Mouse (Mus musculus): ENCODE results near the gene Enox1. TPM values are rescaled to one million over a fixed set of nuclear protein-coding genes. Genes with fewer than 3 reads are reported as not detected.

Enox1 gene
- polyA plus RNA-seq, 1 experiment from 2014 or later: 40.3 TPM

GRCm38 (mm10) chr14:77621473-77622264, 465.1 kb downstream of the Enox1 start:
- Histone ChIP-seq H3K9me3 (replicated peaks) (no peaks in the 10 kb centered on the region), H3K36me3 (ENCODE audit: poor library complexity, severe bottlenecking) (no peaks in the 10 kb centered on the region), H3K27ac (no peak overlapping the region; the same call in 1 of the 2 replicates), H3K27me3 (no peaks in the 10 kb centered on the region), H3K9ac (no peak overlapping the region), H3K4me2 (no peak overlapping the region), H3K4me1 (peaks cover 23% of the 10 kb centered on the region), H3K4me3 (no peak overlapping the region)
- 66% methylated on average over 4 of the region's 4 CpGs for WGBS
- no peak for ATAC-seq

GRCm38 (mm10) chr14:77626557-77627507, 470.3 kb downstream of the Enox1 start:
- 5% methylated on average over 12 of the region's 12 CpGs for WGBS
- Histone ChIP-seq H3K4me2 (no peak overlapping the region; the same call in 1 of the 2 replicates), H3K4me3 (no peak overlapping the region), H3K9me3 (replicated peaks) (no peaks in the 10 kb centered on the region), H3K9ac (no peak overlapping the region), H3K36me3 (ENCODE audit: poor library complexity, severe bottlenecking) (no peaks in the 10 kb centered on the region), H3K27me3 (peaks cover 5% of the 10 kb centered on the region; the same call in 1 of the 2 replicates), H3K4me1 (peaks cover 42% of the 10 kb centered on the region), H3K27ac (peak overlapping the region; percentile 87)
- peak; percentile 73 for ATAC-seq

DNA sequence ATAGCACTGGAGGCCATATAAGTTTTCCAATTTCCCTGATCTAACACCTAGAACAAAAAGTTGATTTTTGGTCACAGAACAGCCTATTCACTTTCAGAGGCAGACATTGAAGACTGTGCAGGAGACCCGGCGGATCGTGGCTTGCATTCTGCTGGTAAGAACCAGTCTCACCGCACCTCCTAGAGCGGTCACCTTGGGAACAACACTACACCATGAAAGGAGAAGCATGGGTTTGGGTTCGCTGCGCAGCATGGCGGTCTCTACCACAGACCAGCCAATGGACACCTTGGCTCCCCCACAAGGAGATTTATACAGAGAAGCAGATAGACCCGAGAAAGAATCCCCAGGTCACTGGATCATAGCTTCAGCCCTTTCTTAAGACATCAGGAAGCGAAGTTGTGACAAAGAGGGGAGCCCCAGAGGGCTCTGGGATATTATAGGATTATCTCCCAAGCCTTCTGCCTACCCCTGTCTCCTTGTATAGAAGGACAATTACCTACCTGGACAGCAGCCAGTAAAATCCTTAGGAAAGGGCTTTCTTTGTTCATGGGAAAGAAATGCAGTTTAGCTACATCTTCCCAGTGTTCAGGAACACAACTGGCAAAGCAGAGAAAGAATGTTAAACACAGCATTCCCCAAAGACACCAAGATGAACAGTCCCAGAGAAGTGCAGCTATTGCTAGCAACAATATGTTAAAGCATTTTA, 476.1 kb downstream of the Enox1 start:
- WGBS: 77% methylated on average over 10 of the region's 10 CpGs
- Histone ChIP-seq H3K4me2 (no peak overlapping the region), H3K4me1 (peaks cover 75% of the 10 kb centered on the region), H3K4me3 (no peak overlapping the region), H3K36me3 (ENCODE audit: poor library complexity, severe bottlenecking) (no peaks in the 10 kb centered on the region), H3K27me3 (peaks cover 5% of the 10 kb centered on the region; the same call in 1 of the 2 replicates), H3K9me3 (replicated peaks) (no peaks in the 10 kb centered on the region), H3K9ac (no peak overlapping the region), H3K27ac (peak overlapping the region; percentile 4; the same call in 1 of the 2 replicates)
- ATAC-seq: no peak

GRCm38 (mm10) chr14:77633172-77633542, 476.6 kb downstream of the Enox1 start:
- Histone ChIP-seq H3K9ac (no peak overlapping the region), H3K9me3 (replicated peaks) (no peaks in the 10 kb centered on the region), H3K36me3 (ENCODE audit: poor library complexity, severe bottlenecking) (no peaks in the 10 kb centered on the region), H3K4me2 (no peak overlapping the region), H3K27ac (no peak overlapping the region), H3K4me1 (peaks cover 74% of the 10 kb centered on the region), H3K27me3 (peaks cover 5% of the 10 kb centered on the region; the same call in 1 of the 2 replicates), H3K4me3 (no peak overlapping the region)
- no peak for ATAC-seq
- WGBS: 51% methylated on average over 2 of the region's 2 CpGs

DNA sequence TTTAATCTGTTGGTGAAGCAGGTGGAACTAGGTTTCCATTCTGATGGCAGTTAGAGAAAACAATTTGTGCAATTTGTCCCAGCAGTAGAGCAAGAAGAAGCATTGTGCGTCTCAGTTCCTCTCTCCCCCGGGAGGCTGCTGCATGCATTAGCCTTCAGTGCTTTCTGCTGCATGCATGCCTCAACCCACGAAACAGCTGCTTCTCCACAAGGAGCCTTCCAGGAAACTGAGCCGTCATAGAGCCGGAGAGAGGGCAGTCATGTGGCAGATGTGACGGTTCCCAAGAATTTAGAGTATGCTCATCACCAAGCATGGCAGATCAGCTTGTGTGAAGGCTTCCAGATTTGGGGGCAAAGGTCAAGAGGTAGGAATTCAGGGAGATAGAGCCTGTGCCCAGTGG, 480.4 kb downstream of the Enox1 start:
- peak overlapping the region; percentile 54 for H3K27ac ChIP-seq
- H3K27me3 ChIP-seq: no peaks in the 10 kb centered on the region
- peak; percentile 41; the same call in 1 of the 2 replicates for ATAC-seq
- no peak overlapping the region for H3K9ac ChIP-seq
- H3K4me2 ChIP-seq: no peak overlapping the region
- H3K4me1 ChIP-seq: peaks cover 75% of the 10 kb centered on the region
- H3K36me3 ChIP-seq (ENCODE audit: poor library complexity, severe bottlenecking): no peaks in the 10 kb centered on the region
- no peaks in the 10 kb centered on the region for H3K9me3 ChIP-seq (replicated peaks)
- WGBS: 41% methylated on average over 6 of the region's 6 CpGs
- H3K4me3 ChIP-seq: no peak overlapping the region

DNA sequence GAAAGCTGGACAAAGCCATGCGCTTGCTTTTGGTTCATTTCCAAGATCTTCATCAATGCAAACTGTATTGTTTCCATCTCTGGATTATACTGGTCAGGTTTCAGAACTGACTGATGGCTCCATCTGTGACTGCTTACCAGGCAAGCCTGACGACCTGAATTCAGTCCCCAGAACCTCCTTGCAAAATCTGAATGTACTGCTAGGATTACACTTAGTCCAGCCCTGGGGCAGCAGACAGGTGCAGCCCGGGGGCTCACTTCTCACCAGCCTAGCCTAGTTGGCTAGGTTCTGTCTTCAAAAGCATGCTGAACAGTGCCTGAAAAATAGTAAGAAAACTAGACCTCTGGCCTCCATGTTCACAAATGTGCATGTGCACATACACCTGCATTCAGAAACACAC, 481.6 kb downstream of the Enox1 start:
- Histone ChIP-seq H3K4me2 (no peak overlapping the region), H3K9me3 (replicated peaks) (no peaks in the 10 kb centered on the region), H3K9ac (no peak overlapping the region), H3K4me3 (no peak overlapping the region), H3K4me1 (peaks cover 69% of the 10 kb centered on the region), H3K27me3 (no peaks in the 10 kb centered on the region), H3K27ac (no peak overlapping the region), H3K36me3 (ENCODE audit: poor library complexity, severe bottlenecking) (no peaks in the 10 kb centered on the region)
- no peak for ATAC-seq
- WGBS: 81% methylated on average over 3 of the region's 3 CpGs

DNA sequence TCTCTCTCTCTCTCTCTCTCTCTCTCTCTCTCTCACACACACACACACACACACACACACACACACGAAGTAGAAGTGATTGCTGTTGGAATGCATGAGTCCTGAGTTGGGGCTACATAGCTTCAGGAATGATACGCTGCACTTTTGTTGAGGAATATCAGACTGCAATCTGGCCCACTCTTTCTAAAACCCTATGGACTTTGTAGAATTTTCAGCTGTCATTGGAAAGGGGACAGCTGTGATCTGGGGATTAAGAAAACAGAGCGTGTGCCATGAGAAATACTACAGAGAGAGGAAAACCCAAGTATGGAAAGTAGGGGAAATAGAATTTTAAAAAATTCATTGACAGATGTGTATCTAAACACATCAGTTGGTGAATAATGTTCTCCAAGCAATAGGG, 482.1 kb downstream of the Enox1 start:
- no peak overlapping the region for H3K27ac ChIP-seq
- H3K4me1 ChIP-seq: peaks cover 64% of the 10 kb centered on the region
- H3K9me3 ChIP-seq (replicated peaks): no peaks in the 10 kb centered on the region
- H3K9ac ChIP-seq: no peak overlapping the region
- H3K36me3 ChIP-seq (ENCODE audit: poor library complexity, severe bottlenecking): no peaks in the 10 kb centered on the region
- no peak overlapping the region for H3K4me2 ChIP-seq
- H3K27me3 ChIP-seq: no peaks in the 10 kb centered on the region
- no peak overlapping the region for H3K4me3 ChIP-seq
- WGBS: 61% methylated on average over 3 of the region's 3 CpGs
- no peak for ATAC-seq

- Histone ChIP-seq H3K4me2 (no peak overlapping the region), H3K36me3 (ENCODE audit: poor library complexity, severe bottlenecking) (no peaks in the 10 kb centered on the region), H3K9me3 (replicated peaks) (no peaks in the 10 kb centered on the region), H3K4me3 (no peak overlapping the region), H3K4me1 (peaks cover 58% of the 10 kb centered on the region), H3K27me3 (no peaks in the 10 kb centered on the region), H3K9ac (no peak overlapping the region), H3K27ac (peak overlapping the region; percentile 11; the same call in 1 of the 2 replicates)
- 47% methylated on average over 2 of the region's 2 CpGs for WGBS
- peak; percentile 70 for ATAC-seq
These were observed 483.0 kb downstream of the Enox1 start for GRCm38 (mm10) chr14:77639586-77639985.

DNA sequence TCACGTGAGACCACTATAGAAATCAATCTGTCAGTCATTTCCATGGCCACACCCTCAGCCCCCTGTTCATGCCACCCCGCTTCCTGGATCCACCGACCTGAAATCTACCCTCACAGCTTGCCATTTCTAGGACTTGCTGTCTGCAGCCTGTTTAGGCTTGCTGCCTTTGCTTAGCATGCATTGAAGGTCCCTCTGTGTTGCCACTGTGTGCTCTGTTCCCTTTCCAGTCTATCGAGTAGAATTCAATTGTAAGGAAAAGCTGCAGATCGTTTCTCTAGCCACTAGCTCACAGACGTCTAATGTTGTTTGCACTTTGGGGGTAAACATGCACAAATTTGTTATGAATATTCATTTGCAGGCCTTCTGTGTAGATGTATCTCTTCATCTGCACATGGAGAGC, 485.8 kb downstream of the Enox1 start:
- WGBS: 59% methylated on average over 6 of the region's 6 CpGs
- no peak overlapping the region for H3K9ac ChIP-seq
- peak overlapping the region; percentile 31; the same call in 1 of the 2 replicates for H3K27ac ChIP-seq
- no peak overlapping the region for H3K4me3 ChIP-seq
- peaks cover 34% of the 10 kb centered on the region for H3K4me1 ChIP-seq
- H3K4me2 ChIP-seq: no peak overlapping the region
- ATAC-seq: peak; percentile 48; the same call in 1 of the 2 replicates
- H3K9me3 ChIP-seq (replicated peaks): no peaks in the 10 kb centered on the region
- no peaks in the 10 kb centered on the region for H3K36me3 ChIP-seq (ENCODE audit: poor library complexity, severe bottlenecking)
- H3K27me3 ChIP-seq: no peaks in the 10 kb centered on the region

GRCm38 (mm10) chr14:77646196-77646595, 489.6 kb downstream of the Enox1 start:
- Histone ChIP-seq H3K4me3 (no peak overlapping the region), H3K36me3 (ENCODE audit: poor library complexity, severe bottlenecking) (0 out of 2 replicates have a peak, but pooled peaks cover 4% of the 10 kb centered on the region), H3K4me1 (peaks cover 28% of the 10 kb centered on the region), H3K9me3 (replicated peaks) (no peaks in the 10 kb centered on the region), H3K4me2 (no peak overlapping the region), H3K9ac (no peak overlapping the region), H3K27ac (no peak overlapping the region), H3K27me3 (no peaks in the 10 kb centered on the region)
- no peak for ATAC-seq
- WGBS: 86% methylated on average over 2 of the region's 2 CpGs

GRCm38 (mm10) chr14:77647017-77647416, 490.5 kb downstream of the Enox1 start:
- no peak overlapping the region for H3K4me2 ChIP-seq
- no peak overlapping the region for H3K9ac ChIP-seq
- H3K27me3 ChIP-seq: no peaks in the 10 kb centered on the region
- H3K4me3 ChIP-seq: no peak overlapping the region
- H3K36me3 ChIP-seq (ENCODE audit: poor library complexity, severe bottlenecking): 0 out of 2 replicates have a peak, but pooled peaks cover 4% of the 10 kb centered on the region
- no peak overlapping the region for H3K27ac ChIP-seq
- 94% methylated on average over 6 of the region's 6 CpGs for WGBS
- ATAC-seq: no peak
- no peaks in the 10 kb centered on the region for H3K9me3 ChIP-seq (replicated peaks)
- H3K4me1 ChIP-seq: peaks cover 24% of the 10 kb centered on the region

Measured in forebrain, embryonic 13.5 days (tissue).